Mouse (Mus musculus): ENCODE measurements at regions not wholly inside any gene's neighbourhood (a gene's known extent, or its start where the extent isn't known, plus 50 kb on each side); places are given as distances from the start of the nearest gene placed in this dataset.

- no peak for DNase-seq (ENCODE audit: low spot score)
These were observed 94.7 kb upstream of the Fam181b start for GRCm38 (mm10) chr7:92984701-92985682.

GRCm38 (mm10) chr7:92985683-92986070 is 94.0 kb upstream of the Fam181b start:
- no peak for DNase-seq (ENCODE audit: low spot score)

GRCm38 (mm10) chr7:92998886-92999285 is 80.8 kb upstream of the Fam181b start:
- DNase-seq (ENCODE audit: low spot score) = no peak

- DNase-seq (ENCODE audit: low spot score) = peak; percentile 76
These were observed 72.9 kb upstream of the Fam181b start for GRCm38 (mm10) chr7:93006694-93007231.

- DNase-seq (ENCODE audit: low spot score) = no peak
These were observed 71.9 kb upstream of the Fam181b start for GRCm38 (mm10) chr7:93007721-93008120.

- DNase-seq (ENCODE audit: low spot score) = no peak
These were observed 60.3 kb upstream of the Fam181b start for GRCm38 (mm10) chr7:93019390-93019789.

GRCm38 (mm10) chr7:93023489-93024130 is 56.1 kb upstream of the Fam181b start:
- DNase-seq (ENCODE audit: low spot score) = no peak

- DNase-seq (ENCODE audit: low spot score) = no peak
These were observed 53.4 kb upstream of the Fam181b start for GRCm38 (mm10) chr7:93026231-93026630.

Data from ovary, adult 18-20 months (tissue).